ENCODE assay signal across 14 mouse cellular contexts in genomic region chr19:60149078-60149960, GRCm38 (mm10).
A peak's percentile ranks its signal among the peaks of the same experiment; 100 is the strongest.
DNase-seq lines count a peak whose midpoint lies in the region; ATAC-seq and TF ChIP-seq lines count a peak whose summit lies in the region.
"Had no signal": no experiment of that assay in that cellular context is flagged by ENCODE, and none has a peak within 500 bp of the region (broad histone marks: within the 10 kb centered on the region; RNA-seq: fewer than 3 reads in every experiment).

No protein-coding gene starts in this region.

- no peak for ATAC-seq in forebrain, postnatal 0 days
- ATAC-seq in neural tube, embryonic 12.5 days (ENCODE audit: low FRiP score, low read depth), result no peak
- ATAC-seq: liver, postnatal 0 days had no signal

- peaks cover 19% of the 10 kb centered on the region for H3K36me3 ChIP-seq in forebrain, embryonic 10.5 days (replicated peaks)
- H3K36me3 ChIP-seq in forebrain, postnatal 0 days (ENCODE audit: insufficient read depth), result no peaks in the 10 kb centered on the region
- no peaks in the 10 kb centered on the region for H3K36me3 ChIP-seq in neural tube, embryonic 12.5 days
- no peaks in the 10 kb centered on the region for H3K36me3 ChIP-seq in hindbrain, embryonic 10.5 days

- H3K9me3 ChIP-seq in forebrain, embryonic 10.5 days, result no peaks in the 10 kb centered on the region
- H3K9me3 ChIP-seq in forebrain, postnatal 0 days (ENCODE audit: low read length), result no peaks in the 10 kb centered on the region
- H3K9me3 ChIP-seq in neural tube, embryonic 12.5 days, result no peaks in the 10 kb centered on the region
- H3K9me3 ChIP-seq in hindbrain, embryonic 10.5 days, result no peaks in the 10 kb centered on the region

- H3K4me1 ChIP-seq in forebrain, embryonic 10.5 days, result peaks cover 75% of the 10 kb centered on the region
- H3K4me1 ChIP-seq in forebrain, postnatal 0 days (ENCODE audit: insufficient read depth), result no peaks in the 10 kb centered on the region
- peaks cover 10% of the 10 kb centered on the region; the same call in 1 of the 2 replicates for H3K4me1 ChIP-seq in neural tube, embryonic 12.5 days
- peaks cover 13% of the 10 kb centered on the region for H3K4me1 ChIP-seq in hindbrain, embryonic 10.5 days (replicated peaks)
- H3K4me1 ChIP-seq in lung, adult 2 months (ENCODE audit: control insufficient read depth, insufficient read depth, low read length), result 0 out of 2 replicates have a peak, but pooled peaks cover 2% of the 10 kb centered on the region

- H3K27ac ChIP-seq in forebrain, embryonic 10.5 days, result peak overlapping the region; percentile 88
- no peak overlapping the region for H3K27ac ChIP-seq in forebrain, postnatal 0 days (ENCODE audit: low read depth, low read length)
- no peak overlapping the region for H3K27ac ChIP-seq in neural tube, embryonic 12.5 days
- H3K27ac ChIP-seq in hindbrain, embryonic 10.5 days, result no peak overlapping the region

- no peak overlapping the region for H3K9ac ChIP-seq in forebrain, postnatal 0 days
- H3K9ac ChIP-seq in neural tube, embryonic 12.5 days, result no peak overlapping the region
- H3K9ac ChIP-seq: liver, postnatal 0 days had no signal

- DNase-seq in forebrain, embryonic 10.5 days (ENCODE audit: extremely low spot score, low spot score), result no peak
- no peak for DNase-seq in forebrain, postnatal 0 days
- no peak for DNase-seq in neural tube, embryonic 10.5 days (ENCODE audit: extremely low spot score, low spot score)
- peak; percentile 54 for DNase-seq in forelimb bud, embryonic 11.5 days (ENCODE audit: low read depth, low spot score)
- DNase-seq in thymus, postnatal 25 days, result no peak
- no peak for DNase-seq in hindbrain, embryonic 10.5 days (ENCODE audit: low spot score)
- no peak for DNase-seq in lung, adult 2 months
- DNase-seq: adrenal gland, postnatal 14 days; cerebellum, adult 8-10 months; gastrocnemius, postnatal 10 days; liver, postnatal 0 days; lung, postnatal 4 days; right cerebral cortex, postnatal 14 days had no signal

- TF ChIP-seq POLR2A in lung, adult 2 months (IDR thresholded peaks at IDR 0.05; ENCODE audit: borderline replicate concordance, extremely low read depth, low read depth, low read length), result no peak

- H3K27me3 ChIP-seq in forebrain, embryonic 10.5 days (ENCODE audit: poor library complexity, severe bottlenecking), result peaks cover 100% of the 10 kb centered on the region
- peaks cover 42% of the 10 kb centered on the region for H3K27me3 ChIP-seq in forebrain, postnatal 0 days (ENCODE audit: insufficient read depth, low read length)
- peaks cover 47% of the 10 kb centered on the region for H3K27me3 ChIP-seq in neural tube, embryonic 12.5 days (replicated peaks)
- peaks cover 72% of the 10 kb centered on the region for H3K27me3 ChIP-seq in hindbrain, embryonic 10.5 days (ENCODE audit: insufficient read depth, poor library complexity, severe bottlenecking)

- no peak overlapping the region for H3K4me2 ChIP-seq in forebrain, postnatal 0 days (ENCODE audit: low read depth)
- H3K4me2 ChIP-seq in neural tube, embryonic 12.5 days (replicated peaks), result 0 out of 2 replicates have a peak overlapping the region, but pooled peaks have one; percentile 16

- TF ChIP-seq CTCF in forebrain, postnatal 0 days (IDR thresholded peaks at IDR 0.05; ENCODE audit: low read depth), result no peak
- TF ChIP-seq CTCF in lung, adult 2 months (IDR thresholded peaks at IDR 0.05; ENCODE audit: insufficient read depth, low read length), result no peak

- WGBS in forebrain, embryonic 10.5 days, result 35% methylated on average over 13 of the region's 13 CpGs
- 19% methylated on average over 13 of the region's 13 CpGs for WGBS in forebrain, postnatal 0 days
- 23% methylated on average over 13 of the region's 13 CpGs for WGBS in neural tube, embryonic 12.5 days
- 41% methylated on average over 13 of the region's 13 CpGs for WGBS in hindbrain, embryonic 10.5 days
- WGBS in lung, adult 2 months, result 29% methylated on average over 13 of the region's 13 CpGs

- H3K4me3 ChIP-seq in forebrain, embryonic 10.5 days, result peak overlapping the region; percentile 31; the same call in 1 of the 2 replicates
- no peak overlapping the region for H3K4me3 ChIP-seq in forebrain, postnatal 0 days (ENCODE audit: low read depth, low read length)
- no peak overlapping the region for H3K4me3 ChIP-seq in neural tube, embryonic 12.5 days
- H3K4me3 ChIP-seq in hindbrain, embryonic 10.5 days, result no peak overlapping the region
- no peak overlapping the region for H3K4me3 ChIP-seq in lung, adult 2 months (replicated peaks; ENCODE audit: extremely low read depth, low read depth, low read length)
